Mouse (Mus musculus) spleen, adult 2 months (tissue): ENCODE data around the gene Lmcd1. TPM values are rescaled to one million over a fixed set of nuclear protein-coding genes. Genes with fewer than 3 reads are reported as not detected.

ENCODE experiments used
- DNase-seq, 2 experiments: peaks; one replicate each; pipeline versions ENCODE4 v3.0.0 to v3.0.0-alpha.2; 2012 to 2021; ENCODE audit warnings: low spot score in 2 of 2, low read depth in 1 of 2
- H3K27ac ChIP-seq: fragments of 200-500 bp; 2 replicates; pipeline ENCODE4 v1.5.1; 2012; ENCODE audit warnings: low read length, inconsistent platforms; ENCODE audit not compliant: insufficient read depth
- H3K27me3 ChIP-seq: fragments of 200-500 bp; 2 replicates; pipeline ENCODE4 v1.6.1; 2012; ENCODE audit warnings: mild to moderate bottlenecking, moderate library complexity, low read length, inconsistent platforms; ENCODE audit not compliant: control insufficient read depth, insufficient read depth
- H3K36me3 ChIP-seq: fragments of 200-500 bp; 2 replicates; pipeline ENCODE4 v1.6.1; 2012; ENCODE audit warnings: mild to moderate bottlenecking, low read length, inconsistent platforms; ENCODE audit not compliant: control insufficient read depth, insufficient read depth
- H3K4me1 ChIP-seq: fragments of 200-500 bp; 2 replicates; pipeline ENCODE4 v1.6.1; 2011; ENCODE audit warnings: inconsistent platforms; ENCODE audit not compliant: control insufficient read depth, insufficient read depth, insufficient read length
- H3K4me3 ChIP-seq: fragments of 200-500 bp; 2 replicates; pipeline ENCODE4 v1.5.1; 2011; ENCODE audit warnings: mild to moderate bottlenecking, inconsistent platforms; ENCODE audit not compliant: insufficient read depth, insufficient read length; ENCODE audit errors: extremely low read depth
- CTCF ChIP-seq: fragments of 200-500 bp; IDR thresholded peaks from 2 replicates; pipeline ENCODE4 v1.5.1; 2011; ENCODE audit warnings: mild to moderate bottlenecking, inconsistent platforms; ENCODE audit not compliant: insufficient read depth, insufficient read length, insufficient replicate concordance; ENCODE audit errors: extremely low read depth
- POLR2A ChIP-seq: fragments of 200-500 bp; IDR thresholded peaks from 2 replicates; pipeline ENCODE4 v1.6.1; 2011; ENCODE audit warnings: low read depth, low read length, inconsistent platforms
- WGBS: fragments of 180-500 bp; shearing (Covaris S2); methylation state at CpG from one replicate; pipeline ENCODE4 v1.1.7; 2018; 5-methylcytosine and 5-hydroxymethylcytosine counted together
- polyA plus RNA-seq: library from polyadenylated mRNA; depleted of rRNA; stranded (reverse); fragments of >200 nt; gene quantifications from 2 replicates; pipeline ENCODE4 v1.2.3, GENCODE M21; 2012

Gene Lmcd1
- polyA plus RNA-seq, 1 experiment: 7.0 TPM

GRCm38 (mm10) chr6:112274261-112275055, 900 bp downstream of the Lmcd1 start:
- TF ChIP-seq CTCF: no peak
- TF ChIP-seq POLR2A: no peak
- peak overlapping the region; percentile 56; the same call in 1 of the 2 replicates for H3K27ac ChIP-seq
- no peaks in the 10 kb centered on the region for H3K4me1 ChIP-seq
- DNase-seq: peak; percentile 4 to 55
- WGBS: 30% methylated on average over 9 of the region's 9 CpGs
- no peaks in the 10 kb centered on the region for H3K36me3 ChIP-seq
- no peaks in the 10 kb centered on the region for H3K27me3 ChIP-seq
- H3K4me3 ChIP-seq: peak overlapping the region; percentile 30; the same call in 1 of the 2 replicates

- Histone ChIP-seq H3K27me3 (no peaks in the 10 kb centered on the region), H3K4me1 (no peaks in the 10 kb centered on the region), H3K4me3 (no peak overlapping the region), H3K36me3 (no peaks in the 10 kb centered on the region), H3K27ac (no peak overlapping the region)
- TF ChIP-seq POLR2A (no peak), CTCF (no peak)
- 86% methylated on average over 6 of the region's 6 CpGs for WGBS
- no peak for DNase-seq
Observed at GRCm38 (mm10) chr6:112275731-112276245, 2.2 kb downstream of the Lmcd1 start.

GRCm38 (mm10) chr6:112278805-112279204, 5.2 kb downstream of the Lmcd1 start:
- TF ChIP-seq CTCF (no peak), POLR2A (no peak)
- 83% methylated on average over 1 of the region's 1 CpGs for WGBS
- no peaks in the 10 kb centered on the region for H3K4me1 ChIP-seq
- no peak for DNase-seq
- H3K27ac ChIP-seq: no peak overlapping the region
- no peaks in the 10 kb centered on the region for H3K27me3 ChIP-seq
- no peak overlapping the region for H3K4me3 ChIP-seq
- H3K36me3 ChIP-seq: no peaks in the 10 kb centered on the region

DNA sequence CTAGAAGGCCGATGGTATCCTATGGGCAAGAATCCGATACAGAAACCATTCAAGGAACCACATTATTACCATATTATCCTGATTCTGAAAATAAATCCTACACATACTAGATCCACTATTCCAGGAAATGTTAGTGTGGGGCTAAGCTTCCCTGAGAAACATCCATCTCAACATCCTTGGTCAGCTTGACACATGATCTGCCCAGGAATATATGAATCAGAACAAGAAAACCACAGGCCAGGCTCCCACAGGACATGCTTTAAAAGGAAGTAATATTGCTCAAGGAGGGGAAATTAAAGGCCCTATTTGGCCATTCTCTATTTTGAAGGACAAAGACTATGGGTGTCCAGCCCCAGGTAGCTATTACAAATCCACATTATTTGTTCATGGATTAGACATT, 6.6 kb downstream of the Lmcd1 start:
- TF ChIP-seq CTCF (no peak), POLR2A (no peak)
- H3K4me1 ChIP-seq: no peaks in the 10 kb centered on the region
- no peak for DNase-seq
- no peaks in the 10 kb centered on the region for H3K27me3 ChIP-seq
- no peak overlapping the region for H3K4me3 ChIP-seq
- no peak overlapping the region for H3K27ac ChIP-seq
- 94% methylated on average over 2 of the region's 2 CpGs for WGBS
- no peaks in the 10 kb centered on the region for H3K36me3 ChIP-seq

GRCm38 (mm10) chr6:112280945-112281344, 7.4 kb downstream of the Lmcd1 start:
- DNase-seq: no peak
- H3K27ac ChIP-seq: no peak overlapping the region
- WGBS: 88% methylated on average over 3 of the region's 3 CpGs
- no peaks in the 10 kb centered on the region for H3K36me3 ChIP-seq
- no peaks in the 10 kb centered on the region for H3K4me1 ChIP-seq
- no peak overlapping the region for H3K4me3 ChIP-seq
- no peak for TF ChIP-seq POLR2A
- TF ChIP-seq CTCF: no peak
- H3K27me3 ChIP-seq: no peaks in the 10 kb centered on the region

DNA sequence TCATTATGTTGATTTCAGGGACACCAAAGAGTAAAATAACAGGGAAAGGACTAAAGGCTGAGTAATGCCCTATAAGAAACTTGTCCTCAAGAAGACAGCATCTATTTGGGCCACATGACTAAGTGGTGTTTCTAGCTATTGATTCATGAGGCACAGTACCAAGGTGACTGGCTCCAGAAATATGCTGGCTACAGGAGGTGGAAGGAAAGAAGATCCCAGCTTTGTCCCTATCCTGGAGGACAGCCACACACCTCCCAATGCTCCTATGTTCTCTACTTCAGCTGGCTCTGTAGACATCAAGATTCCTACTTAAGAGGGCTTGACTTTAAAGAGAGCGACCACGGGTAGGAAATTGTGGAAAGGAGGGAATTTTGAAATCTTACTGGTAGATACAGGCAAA, 8.4 kb downstream of the Lmcd1 start:
- TF ChIP-seq POLR2A: no peak
- no peak for TF ChIP-seq CTCF
- 84% methylated on average over 2 of the region's 2 CpGs for WGBS
- Histone ChIP-seq H3K27me3 (no peaks in the 10 kb centered on the region), H3K4me3 (no peak overlapping the region), H3K4me1 (no peaks in the 10 kb centered on the region), H3K27ac (no peak overlapping the region), H3K36me3 (no peaks in the 10 kb centered on the region)
- no peak for DNase-seq

DNA sequence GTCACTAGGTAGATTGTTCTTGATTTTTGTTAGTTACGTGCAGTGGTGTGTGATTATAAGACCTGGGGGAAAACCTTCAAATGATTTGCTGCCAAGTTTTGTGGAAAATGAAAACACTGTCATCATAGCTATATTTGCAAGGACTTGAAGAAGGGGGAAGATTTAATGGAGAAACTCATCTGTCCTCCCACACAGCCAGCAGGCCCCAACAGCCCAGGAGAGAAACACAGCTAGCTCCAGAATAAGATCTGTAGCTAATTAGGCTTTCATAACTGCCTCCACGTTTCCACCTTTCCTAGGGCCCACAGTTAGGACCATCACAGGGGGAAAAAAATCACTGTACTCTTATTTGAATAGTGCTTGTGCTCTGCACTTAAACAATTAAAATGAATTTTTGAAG, 10.5 kb downstream of the Lmcd1 start:
- 86% methylated on average over 2 of the region's 2 CpGs for WGBS
- DNase-seq: no peak

More for the DNA sequence above, 10.5 kb downstream of the Lmcd1 start:
- no peak overlapping the region for H3K4me3 ChIP-seq
- no peaks in the 10 kb centered on the region for H3K27me3 ChIP-seq
- H3K4me1 ChIP-seq: no peaks in the 10 kb centered on the region
- TF ChIP-seq POLR2A (no peak), CTCF (no peak)
- H3K27ac ChIP-seq: no peak overlapping the region
- H3K36me3 ChIP-seq: no peaks in the 10 kb centered on the region
